Mouse (Mus musculus) midbrain, embryonic 16.5 days (tissue): ENCODE data around the gene Cdv3. TPM values are rescaled to one million over a fixed set of nuclear protein-coding genes. Genes with fewer than 3 reads are reported as not detected.

Experiments used
- ATAC-seq: fragments of 200-750 bp; cut with Nextera tagmentation; 2 replicates; pipeline ENCODE4 v1.8.0; 2017; ENCODE audit warnings: moderate TSS enrichment
- H3K27ac ChIP-seq: fragments of 300-500 bp; sonication (generic); 2 replicates; pipeline ENCODE4 v1.5.1; 2014; ENCODE audit warnings: mild to moderate bottlenecking, low read length, mixed read lengths
- H3K27me3 ChIP-seq: fragments of 300-500 bp; sonication (generic); 2 replicates; pipeline ENCODE4 v1.6.1; 2014; ENCODE audit warnings: low read depth, low read length, mixed read lengths; ENCODE audit not compliant: control insufficient read depth, insufficient read depth
- H3K36me3 ChIP-seq: fragments of 300-500 bp; sonication (generic); 2 replicates; pipeline ENCODE4 v1.6.1; 2014; ENCODE audit warnings: mild to moderate bottlenecking, low read length, moderate library complexity, mixed read lengths; ENCODE audit not compliant: control insufficient read depth, insufficient read depth
- H3K4me1 ChIP-seq: fragments of 300-500 bp; sonication (generic); 2 replicates; pipeline ENCODE4 v1.6.1; 2014; ENCODE audit warnings: mild to moderate bottlenecking, low read length, mixed read lengths; ENCODE audit not compliant: control insufficient read depth, insufficient read depth
- H3K4me2 ChIP-seq: fragments of 300-500 bp; sonication (generic); 2 replicates; pipeline ENCODE4 v1.6.1; 2014; ENCODE audit warnings: mild to moderate bottlenecking, low read length, mixed read lengths
- H3K4me3 ChIP-seq: fragments of 300-500 bp; sonication (generic); 2 replicates; pipeline ENCODE4 v1.5.1; 2014; ENCODE audit warnings: low read depth, mild to moderate bottlenecking, low read length, moderate library complexity, mixed read lengths
- H3K9ac ChIP-seq: fragments of 300-500 bp; sonication (generic); 2 replicates; pipeline ENCODE4 v1.6.1; 2014; ENCODE audit warnings: low read depth, low read length, mixed read lengths
- H3K9me3 ChIP-seq: fragments of 300-500 bp; sonication (generic); replicated peaks from 2 replicates; pipeline ENCODE4 v1.6.1; 2014; ENCODE audit warnings: mild to moderate bottlenecking, low read length, mixed read lengths; ENCODE audit not compliant: control insufficient read depth, poor library complexity, severe bottlenecking
- WGBS: fragments of 180-500 bp; shearing (Covaris S2); extraction: QIAGEN DNeasy Blood & Tissue Kit; methylation state at CpG from one replicate; pipeline ENCODE4 v1.1.7; 2014; 5-methylcytosine and 5-hydroxymethylcytosine counted together
- polyA plus RNA-seq: library from polyadenylated mRNA; unstranded; fragments of >200 nt; fragmentation: Nextera tagmentation; extraction: Ambion mirVana; gene quantifications from 2 replicates; pipeline ENCODE4 v1.2.1, GENCODE M21; 2015

Cdv3 gene
- 87.9 and 89.0 TPM in 2 replicates for polyA plus RNA-seq

GRCm38 (mm10) chr9:103365290-103366247 lies at the start of gene Cdv3:
Gene Cdv3, minus strand, starts transcription at chr9:103365840.
- Histone ChIP-seq H3K27ac (peak within 1 kb of the TSS; percentile 96), H3K36me3 (no peaks in the 10 kb centered on the region), H3K9ac (peak within 1 kb of the TSS; percentile 88), H3K4me2 (peak within 1 kb of the TSS; percentile 89), H3K4me3 (peak within 1 kb of the TSS; percentile 88), H3K27me3 (no peaks in the 10 kb centered on the region), H3K4me1 (peaks cover 18% of the 10 kb centered on the region), H3K9me3 (no peaks in the 10 kb centered on the region)
- peak; percentile 98 for ATAC-seq
- WGBS, result 1% methylated on average over 64 of the region's 95 CpGs

GRCm38 (mm10) chr9:103413457-103413856 lies 47.8 kb upstream of the Cdv3 start:
- H3K9me3 ChIP-seq, result no peaks in the 10 kb centered on the region

GRCm38 (mm10) chr9:103409119-103409518 lies 43.5 kb upstream of the Cdv3 start:
- H3K36me3 ChIP-seq, result no peaks in the 10 kb centered on the region
- H3K27ac ChIP-seq, result no peak overlapping the region
- H3K4me1 ChIP-seq, result peaks cover 13% of the 10 kb centered on the region
- no peak overlapping the region for H3K4me2 ChIP-seq
- ATAC-seq, result no peak
- H3K9ac ChIP-seq, result no peak overlapping the region
- no peak overlapping the region for H3K4me3 ChIP-seq
- no peaks in the 10 kb centered on the region for H3K27me3 ChIP-seq
- WGBS, result 74% methylated on average over 2 of the region's 2 CpGs
- H3K9me3 ChIP-seq, result no peaks in the 10 kb centered on the region

More at GRCm38 (mm10) chr9:103413457-103413856, 47.8 kb upstream of the Cdv3 start:
- WGBS, result 38% methylated on average over 9 of the region's 9 CpGs
- peaks cover 17% of the 10 kb centered on the region for H3K4me1 ChIP-seq
- H3K36me3 ChIP-seq, result no peaks in the 10 kb centered on the region
- H3K4me3 ChIP-seq, result no peak overlapping the region
- no peak overlapping the region for H3K27ac ChIP-seq
- H3K9ac ChIP-seq, result no peak overlapping the region
- no peak overlapping the region for H3K4me2 ChIP-seq
- H3K27me3 ChIP-seq, result no peaks in the 10 kb centered on the region
- ATAC-seq, result no peak

GRCm38 (mm10) chr9:103408136-103408777 lies 42.6 kb upstream of the Cdv3 start:
- ATAC-seq, result no peak

GRCm38 (mm10) chr9:103403331-103403973 lies 37.8 kb upstream of the Cdv3 start:
- 78% methylated on average over 4 of the region's 4 CpGs for WGBS
- no peak overlapping the region for H3K27ac ChIP-seq
- H3K4me3 ChIP-seq, result no peak overlapping the region
- no peak for ATAC-seq
- no peaks in the 10 kb centered on the region for H3K4me1 ChIP-seq
- no peaks in the 10 kb centered on the region for H3K36me3 ChIP-seq
- no peaks in the 10 kb centered on the region for H3K27me3 ChIP-seq
- H3K9ac ChIP-seq, result no peak overlapping the region
- no peak overlapping the region for H3K4me2 ChIP-seq
- no peaks in the 10 kb centered on the region; the same call in 1 of the 2 replicates for H3K9me3 ChIP-seq

More at GRCm38 (mm10) chr9:103408136-103408777, 42.6 kb upstream of the Cdv3 start:
- Histone ChIP-seq H3K36me3 (no peaks in the 10 kb centered on the region), H3K27me3 (no peaks in the 10 kb centered on the region), H3K9ac (no peak overlapping the region), H3K4me1 (peaks cover 6% of the 10 kb centered on the region; the same call in 1 of the 2 replicates), H3K9me3 (no peaks in the 10 kb centered on the region), H3K4me2 (no peak overlapping the region), H3K27ac (peak overlapping the region; percentile 31; the same call in 1 of the 2 replicates), H3K4me3 (no peak overlapping the region)
- 43% methylated on average over 4 of the region's 4 CpGs for whole genome bisulfite sequencing

GRCm38 (mm10) chr9:103398509-103399157 lies 33.0 kb upstream of the Cdv3 start:
- no peak overlapping the region for H3K27ac ChIP-seq
- H3K4me2 ChIP-seq, result peak overlapping the region; percentile 15; the same call in 1 of the 2 replicates

GRCm38 (mm10) chr9:103393256-103393655 lies 27.6 kb upstream of the Cdv3 start:
- H3K9ac ChIP-seq, result no peak overlapping the region
- no peak overlapping the region for H3K27ac ChIP-seq
- 87% methylated on average over 11 of the region's 11 CpGs for WGBS
- H3K4me3 ChIP-seq, result no peak overlapping the region
- H3K27me3 ChIP-seq, result no peaks in the 10 kb centered on the region
- H3K36me3 ChIP-seq, result no peaks in the 10 kb centered on the region
- no peaks in the 10 kb centered on the region; the same call in 1 of the 2 replicates for H3K9me3 ChIP-seq
- H3K4me1 ChIP-seq, result no peaks in the 10 kb centered on the region
- ATAC-seq, result no peak
- H3K4me2 ChIP-seq, result no peak overlapping the region

More at GRCm38 (mm10) chr9:103398509-103399157, 33.0 kb upstream of the Cdv3 start:
- 68% methylated on average over 21 of the region's 21 CpGs for WGBS
- no peaks in the 10 kb centered on the region for H3K4me1 ChIP-seq
- H3K9me3 ChIP-seq, result no peaks in the 10 kb centered on the region; the same call in 1 of the 2 replicates
- H3K36me3 ChIP-seq, result no peaks in the 10 kb centered on the region
- no peak overlapping the region for H3K9ac ChIP-seq
- no peak overlapping the region for H3K4me3 ChIP-seq
- H3K27me3 ChIP-seq, result no peaks in the 10 kb centered on the region
- ATAC-seq, result no peak

GRCm38 (mm10) chr9:103391796-103392372 lies 26.2 kb upstream of the Cdv3 start:
- Histone ChIP-seq H3K27me3 (no peaks in the 10 kb centered on the region), H3K4me3 (no peak overlapping the region), H3K9ac (no peak overlapping the region), H3K4me2 (no peak overlapping the region), H3K9me3 (no peaks in the 10 kb centered on the region), H3K36me3 (no peaks in the 10 kb centered on the region), H3K4me1 (no peaks in the 10 kb centered on the region), H3K27ac (no peak overlapping the region)
- ATAC-seq, result no peak
- 75% methylated on average over 6 of the region's 6 CpGs for WGBS
